Mouse (Mus musculus) thymus, adult 2 months (tissue): ENCODE results near the gene Gm4133.
"Not testable (repeated sequence)": the region's sequence is repeated elsewhere in the genome, so short reads cannot be mapped to it uniquely, and the experiment has no call there.

Source experiments
- CTCF ChIP-seq: fragments of 200-500 bp; IDR thresholded peaks from 2 replicates; pipeline ENCODE4 v1.5.1; 2012; ENCODE audit warnings: mild to moderate bottlenecking, control low read depth, low read length, moderate library complexity, borderline replicate concordance; ENCODE audit not compliant: control insufficient read depth, poor library complexity, insufficient read depth; ENCODE audit errors: extremely low read depth
- POLR2A ChIP-seq: fragments of 200-500 bp; IDR thresholded peaks from 2 replicates; pipeline ENCODE4 v1.6.1; 2012; ENCODE audit warnings: mild to moderate bottlenecking, low read length, control low read depth, moderate library complexity; ENCODE audit not compliant: control insufficient read depth, poor library complexity, insufficient read depth; ENCODE audit errors: extremely low read depth

DNA sequence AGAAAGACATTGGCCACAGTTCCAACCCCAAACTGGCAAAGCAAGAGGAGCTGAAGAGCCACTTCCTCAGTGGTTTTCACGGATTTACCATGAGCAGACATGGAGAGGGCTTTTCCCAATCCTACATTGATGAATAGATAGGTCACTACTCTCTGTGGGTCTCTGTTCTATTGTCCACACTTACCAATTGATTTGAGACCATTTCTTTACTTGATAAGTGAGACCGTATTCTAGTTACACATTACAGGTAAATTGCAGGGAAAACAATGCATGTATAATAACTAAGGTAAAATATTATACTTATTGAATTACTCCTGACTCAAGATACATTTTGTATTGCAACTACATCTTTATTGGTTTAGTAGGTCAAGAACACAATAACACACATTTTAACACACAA, at the start of gene Gm4133:
- TF ChIP-seq CTCF, POLR2A: not testable (repeated sequence)
